Mouse (Mus musculus): Measurements from ENCODE around the gene Olfr1121. TPM values are rescaled to one million over a fixed set of nuclear protein-coding genes. Genes with fewer than 3 reads are reported as not detected.
"Not testable (repeated sequence)": the region's sequence is repeated elsewhere in the genome, so short reads cannot be mapped to it uniquely, and the experiment has no call there.

Olfr1121 gene
- polyA plus RNA-seq (2014; fragmentation: Nextera tagmentation; extraction: Ambion mirVana), result not detected in 2 replicates

DNA sequence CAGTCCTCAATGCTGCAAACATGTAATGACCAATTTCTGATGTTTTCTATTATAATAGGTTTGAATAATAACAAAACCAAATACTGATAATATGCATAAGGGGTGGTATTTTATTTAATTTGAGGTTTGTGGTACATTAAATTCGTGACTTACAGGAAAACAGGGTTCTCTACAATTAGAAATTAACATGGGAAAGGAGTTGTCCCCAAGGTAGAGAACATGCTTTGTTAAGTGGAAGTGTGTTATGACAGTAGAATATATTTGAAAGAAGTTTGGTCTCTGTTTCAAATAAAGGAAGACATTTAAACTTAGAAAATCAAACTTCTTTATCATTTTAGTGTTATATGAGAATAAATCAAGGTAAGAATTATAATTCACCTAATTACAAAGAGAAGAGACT, at the start of gene Olfr1121:
Gene Olfr1121 (plus strand): TSS at position 301 of the 400 bp plus-strand sequence.
- Histone ChIP-seq H3K27ac (ENCODE audit: low read depth, low read length) (no peak within 1 kb of the TSS), H3K4me3 (ENCODE audit: low read depth, low read length) (no peak within 1 kb of the TSS), H3K4me1 (ENCODE audit: control insufficient read depth, insufficient read depth, low read length) (no peaks in the 10 kb centered on the region), H3K27me3 (replicated peaks; ENCODE audit: control insufficient read depth, insufficient read depth, low read length) (no peaks in the 10 kb centered on the region), H3K36me3 (ENCODE audit: control insufficient read depth, insufficient read depth, low read length) (no peaks in the 10 kb centered on the region), H3K9me3 (replicated peaks; ENCODE audit: control insufficient read depth, low read length) (no peaks in the 10 kb centered on the region), H3K9ac (ENCODE audit: low read length) (no peak within 1 kb of the TSS), H3K4me2 (ENCODE audit: low read length) (no peak within 1 kb of the TSS)
- 36% methylated on average over 1 of the region's 1 CpGs for WGBS
- DNase-seq (ENCODE audit: low spot score) (no peak), ATAC-seq (no peak)

DNA sequence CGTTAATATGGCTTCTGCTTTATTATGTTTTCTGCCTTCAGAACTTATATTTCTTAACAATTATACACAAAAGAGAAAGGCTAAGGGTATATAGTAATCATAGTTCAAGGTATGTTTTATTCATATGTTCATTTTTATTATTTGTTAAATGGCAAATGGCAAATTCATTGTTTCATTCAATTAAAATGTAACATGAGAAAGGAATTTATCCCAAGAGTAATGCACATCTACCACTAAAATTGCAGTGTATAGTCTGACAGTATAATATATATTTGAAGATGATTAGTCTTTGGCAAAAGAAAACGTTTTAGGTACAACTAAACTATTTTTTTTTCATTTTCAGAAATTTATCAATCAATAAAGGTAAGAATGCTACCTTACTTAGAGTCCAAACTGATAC, 15.2 kb upstream of the Olfr1121 start, which contains the start of gene Olfr1120:
Gene Olfr1120 (plus strand): TSS at position 301 of the 400 bp plus-strand sequence.
- Histone ChIP-seq H3K4me1 (ENCODE audit: control insufficient read depth, insufficient read depth, low read length) (no peaks in the 10 kb centered on the region), H3K4me3 (ENCODE audit: low read depth, low read length) (no peak within 1 kb of the TSS), H3K27ac (ENCODE audit: low read depth, low read length) (no peak within 1 kb of the TSS), H3K36me3 (ENCODE audit: control insufficient read depth, insufficient read depth, low read length) (no peaks in the 10 kb centered on the region), H3K9me3 (replicated peaks; ENCODE audit: control insufficient read depth, low read length) (no peaks in the 10 kb centered on the region), H3K27me3 (replicated peaks; ENCODE audit: control insufficient read depth, insufficient read depth, low read length) (no peaks in the 10 kb centered on the region), H3K4me2 (ENCODE audit: low read length) (no peak within 1 kb of the TSS), H3K9ac (ENCODE audit: low read length) (no peak within 1 kb of the TSS)
- 62% methylated on average over 2 of the region's 2 CpGs for WGBS
- DNase-seq (ENCODE audit: low spot score), result no peak
- ATAC-seq, result no peak

DNA sequence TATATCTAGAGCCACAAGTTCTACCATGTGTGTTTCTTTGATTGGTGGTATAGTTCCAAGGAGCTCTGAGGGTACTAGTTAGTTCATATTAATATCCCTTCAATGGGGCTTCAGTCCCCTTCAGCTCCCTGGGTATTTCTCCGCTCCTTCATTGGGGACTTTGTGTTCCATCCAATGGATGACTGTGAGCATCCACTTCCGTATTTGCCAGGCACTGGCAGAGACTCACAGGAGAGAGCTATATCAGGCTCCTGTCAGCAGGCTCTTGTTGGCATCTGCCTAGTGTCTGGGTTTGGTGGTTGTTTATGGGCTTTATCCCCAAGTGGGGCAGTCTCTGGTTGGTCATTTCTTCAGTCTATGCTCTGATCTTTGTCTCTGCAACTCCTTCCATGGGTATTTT, 9.6 kb upstream of the Olfr1121 start:
- not testable (repeated sequence) for H3K27me3 ChIP-seq (replicated peaks; ENCODE audit: control insufficient read depth, insufficient read depth, low read length); H3K36me3 ChIP-seq (ENCODE audit: control insufficient read depth, insufficient read depth, low read length); H3K27ac ChIP-seq (ENCODE audit: low read depth, low read length); ATAC-seq; H3K9ac ChIP-seq (ENCODE audit: low read length); H3K4me1 ChIP-seq (ENCODE audit: control insufficient read depth, insufficient read depth, low read length); H3K4me2 ChIP-seq (ENCODE audit: low read length); H3K9me3 ChIP-seq (replicated peaks; ENCODE audit: control insufficient read depth, low read length); DNase-seq (ENCODE audit: low spot score); H3K4me3 ChIP-seq (ENCODE audit: low read depth, low read length)
- WGBS, result 95% methylated on average over 2 of the region's 2 CpGs

DNA sequence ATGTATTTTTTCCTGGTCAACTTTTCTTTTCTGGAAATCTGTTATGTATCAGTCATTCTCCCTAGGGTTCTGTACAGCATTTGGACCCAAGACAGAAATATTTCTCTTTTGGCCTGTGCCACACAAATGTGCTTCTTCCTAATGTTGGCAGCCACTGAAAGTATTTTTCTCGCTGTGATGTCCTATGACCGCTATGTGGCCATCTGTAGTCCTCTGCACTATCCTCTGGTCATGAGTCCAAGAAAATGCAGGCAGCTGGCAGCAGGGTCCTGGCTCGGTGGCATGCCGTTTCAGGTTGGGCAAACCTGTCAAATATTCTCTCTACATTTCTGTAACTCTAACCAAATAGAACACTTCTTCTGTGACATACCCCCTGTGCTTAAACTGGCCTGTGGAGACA, 2.0 kb downstream of the Olfr1121 start:
- no peak for ATAC-seq
- Histone ChIP-seq H3K36me3 (ENCODE audit: control insufficient read depth, insufficient read depth, low read length) (no peaks in the 10 kb centered on the region), H3K4me3 (ENCODE audit: low read depth, low read length) (no peak overlapping the region), H3K4me1 (ENCODE audit: control insufficient read depth, insufficient read depth, low read length) (no peaks in the 10 kb centered on the region), H3K9ac (ENCODE audit: low read length) (no peak overlapping the region), H3K27ac (ENCODE audit: low read depth, low read length) (no peak overlapping the region), H3K27me3 (replicated peaks; ENCODE audit: control insufficient read depth, insufficient read depth, low read length) (no peaks in the 10 kb centered on the region), H3K9me3 (replicated peaks; ENCODE audit: control insufficient read depth, low read length) (no peaks in the 10 kb centered on the region), H3K4me2 (ENCODE audit: low read length) (no peak overlapping the region)
- no peak for DNase-seq (ENCODE audit: low spot score)
- WGBS, result 94% methylated on average over 4 of the region's 4 CpGs

DNA sequence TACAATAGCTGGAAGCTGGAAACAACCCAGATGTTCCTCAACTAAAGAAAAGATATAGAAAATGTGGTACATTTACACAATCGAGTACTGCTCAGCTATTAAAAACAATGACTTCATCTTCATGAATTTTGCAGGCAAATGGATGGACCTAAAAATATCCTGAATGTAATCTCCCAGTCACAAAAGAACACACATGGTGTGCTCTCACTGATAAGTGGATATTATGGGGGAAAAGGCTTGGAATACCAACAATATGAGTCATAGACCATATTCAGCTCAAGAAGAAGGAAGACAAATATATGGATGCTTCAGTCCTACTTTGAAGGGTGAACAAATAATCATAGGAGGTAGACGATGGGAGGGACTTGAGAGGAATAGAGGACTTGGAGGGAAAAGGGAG, 14.2 kb downstream of the Olfr1121 start:
- Histone ChIP-seq H3K9me3 (replicated peaks; ENCODE audit: control insufficient read depth, low read length) (no peaks in the 10 kb centered on the region), H3K4me2 (ENCODE audit: low read length) (no peak overlapping the region), H3K9ac (ENCODE audit: low read length) (no peak overlapping the region), H3K4me3 (ENCODE audit: low read depth, low read length) (no peak overlapping the region), H3K4me1 (ENCODE audit: control insufficient read depth, insufficient read depth, low read length) (no peaks in the 10 kb centered on the region), H3K36me3 (ENCODE audit: control insufficient read depth, insufficient read depth, low read length) (no peaks in the 10 kb centered on the region), H3K27ac (ENCODE audit: low read depth, low read length) (no peak overlapping the region), H3K27me3 (replicated peaks; ENCODE audit: control insufficient read depth, insufficient read depth, low read length) (no peaks in the 10 kb centered on the region)
- 90% methylated on average over 2 of the region's 2 CpGs for WGBS
- DNase-seq (ENCODE audit: low spot score) (no peak), ATAC-seq (no peak)

DNA sequence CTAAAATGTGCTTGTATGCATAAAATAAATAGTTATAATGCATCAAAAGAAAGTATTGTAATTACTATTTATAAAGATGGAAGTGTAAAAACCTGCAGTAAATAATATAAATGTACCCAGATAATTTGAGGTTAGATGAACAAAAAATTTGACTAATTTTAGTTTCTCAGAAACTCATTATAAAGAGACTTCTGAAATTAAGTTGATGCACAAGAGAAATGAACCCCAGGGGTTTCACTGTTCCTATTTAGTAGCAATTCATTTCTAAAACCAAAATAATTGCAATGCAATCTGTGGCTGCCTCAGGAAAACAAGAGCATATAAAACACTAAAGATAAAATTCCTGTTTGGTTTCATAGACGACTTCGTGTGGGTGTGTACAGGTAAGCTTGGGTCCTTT, 15.9 kb downstream of the Olfr1121 start, which contains the start of gene Olfr1122:
Gene Olfr1122 (plus strand): TSS at position 301 of the 400 bp plus-strand sequence.
- Histone ChIP-seq H3K9ac (ENCODE audit: low read length) (no peak within 1 kb of the TSS), H3K27ac (ENCODE audit: low read depth, low read length) (no peak within 1 kb of the TSS), H3K36me3 (ENCODE audit: control insufficient read depth, insufficient read depth, low read length) (no peaks in the 10 kb centered on the region), H3K27me3 (replicated peaks; ENCODE audit: control insufficient read depth, insufficient read depth, low read length) (no peaks in the 10 kb centered on the region), H3K9me3 (replicated peaks; ENCODE audit: control insufficient read depth, low read length) (no peaks in the 10 kb centered on the region), H3K4me1 (ENCODE audit: control insufficient read depth, insufficient read depth, low read length) (no peaks in the 10 kb centered on the region), H3K4me2 (ENCODE audit: low read length) (no peak within 1 kb of the TSS), H3K4me3 (ENCODE audit: low read depth, low read length) (no peak within 1 kb of the TSS)
- DNase-seq (ENCODE audit: low spot score), result no peak
- 81% methylated on average over 2 of the region's 2 CpGs for WGBS
- no peak for ATAC-seq

DNA sequence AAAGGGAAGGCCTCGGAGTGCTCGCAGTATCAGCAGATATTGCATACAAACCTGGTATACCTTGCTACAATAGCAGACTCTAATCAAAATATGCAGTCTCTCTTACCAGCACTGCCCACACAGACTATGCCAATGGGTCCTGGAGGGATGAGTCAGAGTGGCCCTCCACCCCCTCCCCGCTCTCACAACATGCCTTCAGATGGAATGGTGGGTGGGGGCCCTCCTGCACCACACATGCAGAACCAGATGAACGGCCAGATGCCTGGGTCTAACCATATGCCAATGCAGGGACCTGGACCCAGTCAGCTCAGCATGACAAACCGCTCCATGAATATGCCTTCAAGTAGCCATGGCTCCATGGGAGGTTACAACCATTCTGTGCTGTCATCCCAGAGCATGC, 23.9 kb downstream of the Olfr1121 start:
- not testable (repeated sequence) for ATAC-seq

DNA sequence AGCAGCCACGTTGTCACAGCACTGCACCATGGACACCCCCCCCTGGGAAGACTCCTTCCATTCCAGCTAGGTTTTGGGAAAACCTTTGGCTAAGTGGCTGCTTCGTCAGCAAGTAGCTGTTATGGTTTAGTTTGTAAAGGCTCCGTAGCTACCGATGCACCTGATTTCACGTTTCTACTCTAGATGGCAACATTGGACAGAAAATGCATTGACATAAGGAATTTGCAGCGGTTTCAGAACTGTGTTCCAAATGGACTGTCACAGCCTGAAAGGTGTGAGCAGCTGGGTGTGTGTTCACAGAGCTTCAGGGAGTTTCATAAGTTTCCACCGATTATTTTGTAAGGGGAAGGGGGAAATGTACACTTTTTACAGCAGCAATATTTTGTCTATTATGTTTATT, 25.0 kb downstream of the Olfr1121 start:
- H3K9ac ChIP-seq (ENCODE audit: low read length); ATAC-seq; H3K9me3 ChIP-seq (replicated peaks; ENCODE audit: control insufficient read depth, low read length); H3K27ac ChIP-seq (ENCODE audit: low read depth, low read length); H3K4me2 ChIP-seq (ENCODE audit: low read length); H3K27me3 ChIP-seq (replicated peaks; ENCODE audit: control insufficient read depth, insufficient read depth, low read length); H3K4me3 ChIP-seq (ENCODE audit: low read depth, low read length); H3K4me1 ChIP-seq (ENCODE audit: control insufficient read depth, insufficient read depth, low read length); H3K36me3 ChIP-seq (ENCODE audit: control insufficient read depth, insufficient read depth, low read length); DNase-seq (ENCODE audit: low spot score): not testable (repeated sequence)
- 88% methylated on average over 7 of the region's 7 CpGs for WGBS

More for the DNA sequence above, 23.9 kb downstream of the Olfr1121 start:
- not testable (repeated sequence) for H3K27me3 ChIP-seq (replicated peaks; ENCODE audit: control insufficient read depth, insufficient read depth, low read length); H3K27ac ChIP-seq (ENCODE audit: low read depth, low read length); H3K4me2 ChIP-seq (ENCODE audit: low read length); H3K4me1 ChIP-seq (ENCODE audit: control insufficient read depth, insufficient read depth, low read length); DNase-seq (ENCODE audit: low spot score); H3K9ac ChIP-seq (ENCODE audit: low read length); H3K9me3 ChIP-seq (replicated peaks; ENCODE audit: control insufficient read depth, low read length); H3K36me3 ChIP-seq (ENCODE audit: control insufficient read depth, insufficient read depth, low read length); H3K4me3 ChIP-seq (ENCODE audit: low read depth, low read length)
- 91% methylated on average over 5 of the region's 5 CpGs for WGBS

DNA sequence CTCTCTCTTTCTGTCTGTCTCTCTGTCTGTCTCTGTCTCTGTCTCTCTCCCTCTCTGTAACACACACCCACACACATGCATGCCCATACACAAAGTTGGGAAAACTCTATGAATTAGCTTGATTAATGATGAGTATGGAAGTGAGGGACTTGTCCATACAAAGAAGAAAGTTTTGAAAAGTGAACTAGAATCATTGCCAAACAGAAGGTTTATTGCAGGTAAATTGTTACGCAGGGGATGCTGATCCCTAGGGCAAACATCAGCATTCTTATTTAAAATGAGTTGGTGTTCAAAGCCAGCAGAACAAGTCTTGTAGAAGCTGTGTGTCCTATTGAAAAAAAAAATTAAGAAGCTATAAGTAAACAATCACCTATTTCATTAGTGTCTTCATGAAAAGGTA, 46.6 kb downstream of the Olfr1121 start, which contains the start of gene Olfr1123:
Gene Olfr1123 (plus strand): TSS at position 301 of the 400 bp plus-strand sequence.
- WGBS, result 87% methylated on average over 1 of the region's 1 CpGs
- ATAC-seq, result no peak

More for the DNA sequence above, 46.6 kb downstream of the Olfr1121 start, which contains the start of gene Olfr1123:
- no peak for DNase-seq (ENCODE audit: low spot score)
- H3K27me3 ChIP-seq (replicated peaks; ENCODE audit: control insufficient read depth, insufficient read depth, low read length), result no peaks in the 10 kb centered on the region
- H3K9me3 ChIP-seq (replicated peaks; ENCODE audit: control insufficient read depth, low read length), result no peaks in the 10 kb centered on the region
- H3K4me3 ChIP-seq (ENCODE audit: low read depth, low read length), result no peak within 1 kb of the TSS
- no peak within 1 kb of the TSS for H3K27ac ChIP-seq (ENCODE audit: low read depth, low read length)
- no peak within 1 kb of the TSS for H3K9ac ChIP-seq (ENCODE audit: low read length)
- H3K4me1 ChIP-seq (ENCODE audit: control insufficient read depth, insufficient read depth, low read length), result no peaks in the 10 kb centered on the region
- H3K36me3 ChIP-seq (ENCODE audit: control insufficient read depth, insufficient read depth, low read length), result no peaks in the 10 kb centered on the region
- H3K4me2 ChIP-seq (ENCODE audit: low read length), result no peak within 1 kb of the TSS

Data from forebrain, embryonic 14.5 days (tissue).